Mouse (Mus musculus) embryonic stem cell, embryonic (primary cell): Measurements from ENCODE around the gene Smarce1.

ENCODE experiments used
- CTCF ChIA-PET, 4 experiments: fragments of 300-600 bp in 2 of 4; fragments of 350-600 bp in 2 of 4; sonication (Branson Sonifier 250); formaldehyde crosslinking; loops; one replicate each; lab custom pipeline; 2022; ENCODE audit warnings: inconsistent platforms in 2 of 4; lab: Charles Lee
- POLR2A ChIA-PET, 4 experiments: fragments of 300-600 bp in 2 of 4; fragments of 350-600 bp in 2 of 4; sonication (Branson Sonifier 250); formaldehyde crosslinking; loops; one replicate each; lab custom pipeline; 2022; ENCODE audit warnings: antibody characterized with exemption in 4 of 4, inconsistent platforms in 1 of 4; lab: Charles Lee

Gene Smarce1

GRCm38 (mm10) chr11:99165031-99165752 lies 65.6 kb downstream of the Smarce1 start:
- POLR2A ChIA-PET = interaction anchor here in 1 of 4 experiments (0.6 to 1.0 kb wide), 3 partner anchors 16 to 126 kb away, joined by 3 to 6 read pairs (median 5); no protein-coding TSS in a partner anchor
- CTCF ChIA-PET = interaction anchor here in 3 of 4 experiments (0.6 to 1.3 kb wide), 3 partner anchors 42 to 104 kb away, joined by 3 read pairs; no protein-coding TSS in a partner anchor

- ChIA-PET CTCF (interaction anchor here in 3 of 4 experiments (0.8 to 1.4 kb wide), 4 partner anchors 9 to 201 kb away, joined by 3 to 6 read pairs (median 4); no protein-coding TSS in a partner anchor), POLR2A (interaction anchor here in 1 of 4 experiments (1.0 kb wide), 1 partner anchor 211 kb away, joined by 5 read pairs; no protein-coding TSS in a partner anchor)
Observed at GRCm38 (mm10) chr11:99162972-99163686, 67.7 kb downstream of the Smarce1 start.

GRCm38 (mm10) chr11:99161648-99162047 lies 69.2 kb downstream of the Smarce1 start:
- POLR2A ChIA-PET = interaction anchor here in 1 of 4 experiments (1.5 kb wide), 1 partner anchor 1158 kb away, joined by 3 read pairs; the partner anchor contains the start of gene Eif1

GRCm38 (mm10) chr11:99160228-99160627 lies 70.6 kb downstream of the Smarce1 start:
- ChIA-PET POLR2A (interaction anchor here in 1 of 4 experiments (0.5 to 1.5 kb wide), 2 partner anchors 190 to 1160 kb away, joined by 3 read pairs; partner anchors contain the start of gene Eif1), CTCF (interaction anchor here in 2 of 4 experiments (0.8 kb wide), 2 partner anchors 9 to 465 kb away, joined by 3 read pairs; no protein-coding TSS in a partner anchor)

More at GRCm38 (mm10) chr11:99161648-99162047, 69.2 kb downstream of the Smarce1 start:
- CTCF ChIA-PET = interaction anchor here in 1 of 4 experiments (1.3 kb wide), 1 partner anchor 186 kb away, joined by 3 read pairs; no protein-coding TSS in a partner anchor
